Mouse (Mus musculus): ENCODE data around the gene Cdca3.

The Cdca3 gene

GRCm38 (mm10) chr6:124866560-124866959, 37.2 kb downstream of the Cdca3 start:
- DNase-seq, result no peak

GRCm38 (mm10) chr6:124874348-124874747, 45.0 kb downstream of the Cdca3 start:
- no peak for DNase-seq

- DNase-seq, result no peak
Measured at GRCm38 (mm10) chr6:124879390-124879789, 50.0 kb downstream of the Cdca3 start.

GRCm38 (mm10) chr6:124881821-124882220, 52.5 kb downstream of the Cdca3 start:
- DNase-seq, result no peak

Measured in cerebellum, adult 11 months (tissue).